Mouse (Mus musculus): ENCODE measurements around the gene Tab1.

GRCm38 (mm10) chr15:80083740-80084139 is 49.2 kb upstream of the Tab1 start:
- TF ChIP-seq CTCF (IDR thresholded peaks at IDR 0.05; ENCODE audit: low read depth), result no peak
- TF ChIP-seq EP300 (IDR thresholded peaks at IDR 0.05; ENCODE audit: low read depth), result no peak

All from liver, embryonic 14.5 days (tissue).